Mouse (Mus musculus) lung, postnatal 4 days (tissue): ENCODE measurements around the gene Defb45.
A peak's percentile ranks its signal among the peaks of the same experiment; 100 is the strongest.

ENCODE experiments used
- DNase-seq, 2 experiments: peaks; one replicate each; pipeline ENCODE4 v3.0.0; 2021

The Defb45 gene

GRCm38 (mm10) chr2:152599299-152599698, at the start of gene Defb45:
Defb45 (minus strand) TSS chr2:152599399.
- no peak for DNase-seq

DNA sequence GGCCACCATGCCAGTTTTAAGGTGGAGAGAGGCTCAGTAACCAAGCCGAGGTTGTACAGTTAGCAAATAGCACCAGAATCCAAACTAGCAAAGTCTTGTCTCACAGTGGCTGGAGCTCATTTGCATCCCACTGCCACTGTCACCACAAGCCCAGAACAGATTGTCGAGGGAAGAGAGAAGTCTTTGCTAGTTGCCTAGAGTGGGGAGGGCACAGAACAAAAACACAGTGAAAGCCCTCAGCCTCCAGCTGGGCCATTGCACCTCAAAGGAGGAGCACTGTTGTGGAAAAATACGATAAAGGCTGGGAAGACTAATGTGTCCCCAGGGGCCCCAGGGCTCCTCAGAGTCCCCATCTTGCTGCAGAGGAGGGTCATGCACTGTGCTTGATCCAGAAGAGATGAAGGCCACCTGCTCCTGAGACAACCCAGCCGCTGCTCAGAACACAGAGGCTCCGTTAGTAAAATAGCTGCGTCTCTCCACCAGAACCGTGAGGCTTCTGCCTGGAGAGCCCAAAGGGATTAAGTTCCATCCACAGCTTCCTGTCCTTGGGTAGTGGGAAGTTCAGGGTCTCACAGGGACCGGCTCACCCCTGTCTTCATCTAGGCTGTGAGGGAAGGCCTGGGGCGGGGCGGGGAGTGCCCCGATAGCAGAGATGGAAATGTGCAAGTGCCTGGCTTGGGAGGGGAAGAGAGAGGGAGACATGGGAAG, 40.4 kb upstream of the Defb45 start:
- DNase-seq = peak in 1 of 2 experiments; percentile 76

DNA sequence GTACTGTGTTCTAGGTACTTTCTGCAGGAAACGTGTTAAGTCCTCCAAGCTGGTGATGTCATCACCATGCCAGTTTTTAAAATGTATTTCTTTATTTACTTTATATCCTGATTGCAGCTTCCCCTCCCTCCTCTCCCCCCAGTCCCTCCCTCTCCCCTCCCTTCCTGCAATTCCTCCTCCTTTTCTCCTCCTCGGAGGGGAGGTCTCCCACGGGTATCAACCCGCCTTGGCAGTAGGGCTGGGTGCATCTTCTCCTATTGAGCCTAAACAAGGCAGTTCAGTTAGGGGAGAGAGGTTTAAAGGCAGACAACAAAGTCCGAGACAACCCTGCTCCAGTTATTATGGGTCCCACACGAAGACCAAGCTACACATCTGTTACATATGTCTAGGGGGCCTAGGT, 39.7 kb upstream of the Defb45 start:
- peak in 1 of 2 experiments; percentile 62 for DNase-seq

DNA sequence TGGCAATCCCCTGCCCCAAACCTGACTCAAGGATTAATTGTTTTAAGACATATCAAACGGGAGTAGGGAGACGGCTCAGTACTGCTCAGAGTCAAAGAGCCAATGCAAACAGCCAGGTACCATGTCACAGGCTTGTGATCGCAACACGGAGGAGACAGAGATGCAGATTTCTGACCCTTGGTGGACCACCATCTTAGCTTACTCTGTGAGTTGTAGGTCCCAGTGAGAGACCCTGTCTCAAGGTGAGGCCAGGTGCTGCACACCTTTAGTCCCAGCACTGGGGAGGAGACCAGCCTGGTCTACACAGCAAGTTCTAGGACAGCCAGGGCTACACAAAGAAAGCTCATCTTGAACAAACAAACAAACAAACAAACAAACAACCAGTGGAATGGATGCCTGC, 38.2 kb upstream of the Defb45 start:
- DNase-seq = no peak

GRCm38 (mm10) chr2:152637006-152637322, 37.8 kb upstream of the Defb45 start:
- no peak for DNase-seq

DNA sequence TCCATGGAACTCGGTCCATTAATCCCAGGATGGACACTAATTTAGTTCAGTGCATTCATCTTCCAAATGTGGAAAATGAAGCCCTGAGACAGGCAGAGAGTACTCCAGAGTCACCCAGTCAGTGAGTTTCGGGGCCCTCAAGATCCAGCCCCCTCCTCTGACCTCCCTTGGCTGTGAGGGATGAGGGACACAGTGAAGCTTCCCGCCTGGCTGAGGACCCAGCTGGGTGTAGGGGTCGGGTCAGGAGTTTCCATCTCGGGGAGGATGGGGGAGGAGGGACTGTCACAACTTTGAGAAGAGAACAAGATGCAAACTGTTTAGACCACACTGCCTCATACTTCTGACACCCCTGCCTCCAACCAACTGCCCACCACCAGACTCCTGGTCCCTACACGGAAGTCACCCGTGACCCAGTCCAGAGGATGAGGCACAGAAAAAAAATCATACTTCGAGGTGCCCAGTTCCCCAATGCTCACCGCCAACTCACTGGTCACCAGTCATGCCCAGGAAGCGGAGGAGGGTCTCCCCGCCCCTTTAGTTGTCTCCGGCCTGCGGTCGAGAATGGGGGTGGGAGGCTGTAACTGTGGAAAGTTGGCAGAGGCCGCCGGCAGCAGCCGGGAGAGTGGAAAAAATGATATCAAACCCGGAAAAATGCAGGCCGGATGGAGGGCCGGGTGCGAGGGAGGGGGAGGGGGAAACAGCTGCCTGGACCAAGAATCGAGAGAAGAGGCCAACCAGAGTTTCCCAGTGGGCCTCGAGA, 37.2 kb upstream of the Defb45 start:
- DNase-seq = peak; percentile 89 to 95

- no peak for DNase-seq
These were observed 35.1 kb upstream of the Defb45 start for GRCm38 (mm10) chr2:152634311-152634710.

- peak in 1 of 2 experiments; percentile 62 for DNase-seq
These were observed 34.1 kb upstream of the Defb45 start for GRCm38 (mm10) chr2:152633334-152633733.

DNA sequence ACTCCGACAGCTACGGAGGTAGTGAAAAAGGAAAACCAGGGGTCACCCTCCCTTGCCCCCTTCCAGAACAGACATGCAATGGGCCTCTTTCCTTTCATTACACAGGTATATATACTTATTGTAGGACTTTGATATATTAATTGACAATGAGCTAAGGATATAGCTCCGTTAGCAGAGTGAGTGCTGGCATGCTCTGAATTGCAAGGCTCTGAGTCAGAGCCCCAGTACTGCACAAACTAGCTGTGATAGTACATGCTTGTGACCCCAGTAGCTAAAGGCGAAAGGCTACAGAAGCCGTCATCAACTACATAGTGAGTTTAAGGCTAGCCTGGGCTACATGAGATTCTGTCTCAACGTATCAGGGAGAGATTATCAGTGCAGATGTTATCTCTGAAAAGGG, 30.7 kb upstream of the Defb45 start:
- no peak for DNase-seq

DNA sequence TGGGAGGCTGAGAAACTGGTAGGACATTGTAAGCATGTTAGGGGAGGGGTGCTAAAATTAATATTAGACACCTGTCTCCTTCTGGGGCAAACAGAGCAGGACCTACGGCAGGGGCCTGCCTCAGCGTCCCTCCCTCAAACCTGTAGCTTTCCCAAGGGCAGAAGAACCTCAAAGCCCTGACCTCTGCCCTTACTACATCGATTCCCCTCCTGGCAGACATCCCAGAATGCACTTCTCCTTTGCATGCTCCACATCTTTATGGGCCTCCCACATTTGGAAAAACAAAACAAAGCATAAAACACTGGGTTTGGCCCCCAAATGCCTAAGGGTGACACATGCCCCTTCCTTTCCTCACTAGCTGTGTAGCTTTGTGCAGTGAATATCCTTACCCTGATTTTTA, 30.0 kb upstream of the Defb45 start:
- no peak for DNase-seq

GRCm38 (mm10) chr2:152628066-152628465, 28.9 kb upstream of the Defb45 start:
- DNase-seq = no peak

- DNase-seq = peak; percentile 69 to 82
These were observed 27.8 kb upstream of the Defb45 start, which contains the start of gene Rem1 for GRCm38 (mm10) chr2:152626774-152627591. Rem1 (plus strand) TSS chr2:152626951.

DNA sequence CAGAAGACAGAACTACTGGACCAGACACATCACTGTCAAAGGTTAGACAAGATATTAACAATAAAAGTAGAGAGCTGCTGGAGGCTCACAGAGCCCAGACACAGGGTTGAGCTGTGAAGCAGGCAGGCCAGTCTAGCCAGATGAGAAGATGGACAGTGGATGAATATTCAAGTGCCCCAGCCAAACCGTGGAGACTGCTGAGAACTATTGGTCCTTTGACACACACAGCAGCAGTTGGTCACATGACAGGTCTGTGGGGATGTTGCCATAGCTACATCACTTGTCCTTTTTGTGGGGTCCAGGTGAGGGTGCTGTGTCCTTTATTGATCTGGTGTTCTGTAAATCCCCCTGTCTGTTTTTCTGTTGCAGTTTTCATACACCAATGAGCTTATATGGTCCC, 26.1 kb upstream of the Defb45 start:
- no peak for DNase-seq

DNA sequence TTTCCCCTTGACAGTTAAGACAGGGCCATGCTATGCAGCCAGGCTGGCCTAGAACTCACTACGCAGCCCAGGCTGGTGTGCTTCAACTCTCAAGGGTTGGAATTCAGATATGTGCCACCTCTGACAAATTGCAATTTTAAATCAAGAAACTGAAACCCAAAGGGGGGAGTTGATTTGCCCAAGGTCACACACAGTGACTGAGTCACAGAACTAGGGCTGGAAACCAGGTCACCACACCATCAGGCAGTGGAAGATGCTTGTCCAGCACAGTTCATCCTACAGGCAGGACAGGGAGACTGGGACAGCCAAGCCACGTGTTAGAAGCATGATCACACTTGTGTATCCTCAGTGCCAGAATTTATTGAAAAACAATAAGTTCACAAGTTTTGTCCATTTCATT, 25.4 kb upstream of the Defb45 start:
- no peak for DNase-seq

GRCm38 (mm10) chr2:152622953-152623352, 23.8 kb upstream of the Defb45 start, which contains the start of gene Defb25:
Defb25 (minus strand) TSS chr2:152623053.
- DNase-seq = no peak

DNA sequence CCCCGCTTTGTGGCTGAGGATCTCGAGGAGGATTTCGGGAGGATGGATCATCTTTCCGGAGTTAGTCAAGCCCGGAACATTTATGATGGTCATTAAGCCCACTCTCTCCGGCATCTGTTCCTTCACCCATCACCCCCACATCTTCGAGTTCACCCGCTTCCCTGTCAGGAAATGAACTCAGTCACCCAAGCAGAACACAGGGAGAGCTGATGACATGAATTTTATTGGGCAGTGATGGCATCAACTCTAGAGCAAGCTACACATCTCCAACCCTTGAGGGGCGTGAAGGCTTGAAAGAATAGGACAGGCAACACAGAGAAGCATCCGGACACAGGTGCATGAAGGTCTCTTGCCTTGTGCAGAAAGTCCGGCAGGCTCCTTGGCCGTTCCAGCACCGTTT, 23.0 kb upstream of the Defb45 start:
- DNase-seq = no peak

GRCm38 (mm10) chr2:152620367-152621134, 21.4 kb upstream of the Defb45 start:
- DNase-seq = peak; percentile 41 to 55

DNA sequence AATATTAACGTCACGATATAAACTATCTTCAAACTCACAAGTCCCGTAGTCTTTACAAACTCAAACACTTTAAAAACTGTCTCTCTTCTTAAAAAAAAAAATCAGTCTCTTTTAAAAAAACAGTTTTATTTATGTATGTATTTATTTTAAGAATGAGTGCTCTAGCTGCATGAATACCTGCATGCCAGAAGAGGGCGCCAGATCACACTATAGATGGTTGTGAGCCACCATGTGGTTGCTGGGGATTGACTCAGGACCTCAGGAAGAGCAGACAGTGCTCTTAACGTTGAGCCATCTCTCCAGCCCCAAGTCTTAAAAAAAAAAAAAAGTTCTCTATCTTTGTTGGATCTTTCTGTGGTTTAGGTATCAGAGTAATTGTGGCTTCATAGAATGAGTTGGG, 18.2 kb upstream of the Defb45 start:
- no peak for DNase-seq

DNA sequence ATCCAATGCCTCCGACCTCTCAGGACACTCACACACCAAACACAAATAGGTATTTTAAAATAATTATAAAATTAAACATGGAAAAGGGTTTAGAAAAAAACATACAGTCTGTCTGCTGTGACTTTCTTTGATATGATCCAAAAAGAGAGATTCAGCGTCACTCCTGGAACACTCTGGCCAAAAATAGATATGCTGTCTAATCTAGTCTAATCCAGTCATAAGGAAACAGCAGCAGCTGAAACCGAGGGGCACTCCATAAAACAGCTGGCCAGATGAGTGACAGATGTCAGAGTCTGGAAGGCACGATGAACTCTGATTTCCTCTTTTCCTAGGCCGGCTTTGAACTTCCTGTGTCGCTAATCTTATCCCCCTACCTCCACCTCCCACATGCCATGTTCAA, 17.3 kb upstream of the Defb45 start:
- no peak for DNase-seq

DNA sequence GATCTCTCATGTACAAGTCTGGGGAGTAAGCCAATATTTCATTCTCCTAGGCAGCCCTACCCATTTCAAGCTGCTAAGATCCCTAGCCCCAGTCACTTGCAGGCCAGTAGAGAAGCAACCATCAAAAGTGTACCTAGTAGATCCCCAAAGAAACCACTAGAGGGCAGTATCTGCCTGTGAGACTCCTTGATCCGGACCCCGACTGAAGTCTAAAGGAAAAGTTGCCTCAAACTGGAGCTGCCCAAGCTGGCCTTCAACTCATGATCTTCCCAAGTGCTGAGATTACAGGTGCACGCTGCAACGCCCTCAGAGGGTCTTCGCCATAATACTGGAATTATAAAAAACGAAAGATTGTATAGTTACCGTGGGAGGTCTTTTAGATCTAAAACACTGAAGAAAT, 16.4 kb upstream of the Defb45 start:
- peak in 1 of 2 experiments; percentile 64 for DNase-seq

- no peak for DNase-seq
These were observed 13.0 kb upstream of the Defb45 start for GRCm38 (mm10) chr2:152612193-152612592.

DNA sequence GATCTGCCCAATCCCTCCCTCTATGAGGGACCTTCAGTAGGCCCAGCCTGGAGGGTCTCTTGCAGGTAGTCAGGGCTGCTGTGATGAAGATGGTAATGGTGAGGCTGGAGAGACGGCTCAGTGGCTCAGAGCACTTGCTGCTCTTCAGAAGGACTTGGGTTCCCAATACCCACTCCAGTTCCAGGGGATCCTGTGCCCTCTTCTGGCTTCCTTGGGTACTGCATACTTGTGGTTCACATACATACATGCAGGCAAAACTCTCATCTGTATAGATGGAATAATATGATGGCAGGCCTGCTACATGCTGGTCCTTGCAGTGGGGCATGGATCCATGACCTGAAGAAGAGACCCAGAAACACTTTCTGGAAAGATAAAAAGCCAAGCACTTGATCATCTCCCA, 9.5 kb upstream of the Defb45 start:
- DNase-seq = no peak

DNA sequence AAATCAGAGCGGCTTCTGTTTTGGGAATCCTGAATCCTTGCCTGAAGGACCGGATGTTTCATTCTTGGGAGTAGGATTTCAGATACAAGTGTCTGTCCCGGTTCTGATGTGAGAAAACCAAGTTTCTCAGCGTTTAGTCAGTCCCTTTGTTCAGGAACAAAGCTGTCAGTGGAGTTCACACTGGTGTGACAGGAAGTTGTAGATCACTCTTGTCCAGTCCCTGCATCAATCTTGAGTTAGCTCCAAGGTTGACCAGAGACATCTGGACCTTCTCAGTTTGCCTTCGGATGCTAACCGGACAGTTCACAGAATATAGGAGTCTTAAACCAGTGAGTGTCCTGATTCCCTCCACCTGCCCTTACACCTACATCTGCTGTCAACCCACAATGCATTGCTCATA, 8.5 kb upstream of the Defb45 start:
- DNase-seq = no peak
